Mouse (Mus musculus): Measurements from ENCODE around the gene Fam207a.

Fam207a gene

DNA sequence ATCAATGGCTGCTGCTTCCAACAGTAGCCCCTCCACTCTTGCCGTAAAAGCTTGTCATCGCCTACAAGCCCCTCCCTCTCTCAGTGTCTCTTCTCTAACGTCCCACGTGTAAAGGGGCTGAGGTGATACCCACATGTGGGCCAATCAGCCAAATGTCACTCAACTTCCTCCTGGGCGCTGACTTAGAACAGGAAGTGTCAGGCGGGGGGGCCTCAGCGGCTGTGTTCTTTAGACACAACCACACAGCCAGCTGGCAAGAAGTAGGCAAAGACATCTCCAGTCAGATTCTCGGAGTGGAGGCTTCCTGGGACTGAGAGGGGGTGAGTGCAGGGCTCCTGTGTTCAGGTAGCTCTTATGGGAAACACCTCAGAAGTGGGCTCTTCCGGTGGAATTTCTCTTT is 14.6 kb upstream of the Fam207a start, which contains the start of gene Itgb2:
Gene Itgb2, plus strand, starts transcription at position 113 of the 400 bp plus-strand sequence.
- no peak for DNase-seq

DNA sequence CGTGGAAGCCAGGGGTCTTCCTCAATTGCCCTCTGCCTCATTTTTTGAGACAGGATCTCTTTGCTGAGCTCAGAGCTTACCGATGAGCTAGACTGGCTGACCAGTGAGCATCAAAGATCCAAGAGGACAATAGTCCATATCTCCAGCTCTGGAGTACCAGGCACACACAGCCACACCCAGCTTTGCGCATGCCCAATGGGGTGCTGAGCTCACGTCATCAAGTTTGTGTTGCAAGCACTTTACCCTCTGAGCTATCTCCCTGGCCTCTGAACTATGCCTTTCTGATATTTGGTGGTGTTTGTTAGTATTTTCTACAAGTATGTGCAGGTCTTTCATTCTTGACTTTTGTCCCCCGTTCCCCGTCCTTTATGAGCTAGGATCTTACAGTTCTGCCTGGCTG is 13.0 kb upstream of the Fam207a start:
- DNase-seq = no peak

DNA sequence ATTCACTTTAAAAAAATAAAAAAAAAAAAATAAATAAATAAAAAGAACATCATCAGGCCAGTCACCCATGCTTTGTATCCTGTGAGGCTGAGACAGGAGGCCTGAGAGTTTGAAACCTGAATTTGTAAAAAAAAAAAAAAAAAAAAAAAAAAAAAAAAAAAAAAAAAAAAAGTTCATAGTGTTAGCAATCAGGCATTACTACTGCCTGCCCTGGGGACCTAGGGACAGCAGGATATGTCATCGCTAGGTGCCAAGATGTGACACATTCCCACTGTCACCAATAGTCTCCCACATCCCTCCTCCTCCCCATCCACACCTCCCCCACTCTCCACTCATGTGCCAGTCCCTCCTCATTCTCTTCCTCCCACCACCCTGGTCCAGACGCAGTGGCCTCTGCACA is 10.9 kb upstream of the Fam207a start:
- DNase-seq = no peak

DNA sequence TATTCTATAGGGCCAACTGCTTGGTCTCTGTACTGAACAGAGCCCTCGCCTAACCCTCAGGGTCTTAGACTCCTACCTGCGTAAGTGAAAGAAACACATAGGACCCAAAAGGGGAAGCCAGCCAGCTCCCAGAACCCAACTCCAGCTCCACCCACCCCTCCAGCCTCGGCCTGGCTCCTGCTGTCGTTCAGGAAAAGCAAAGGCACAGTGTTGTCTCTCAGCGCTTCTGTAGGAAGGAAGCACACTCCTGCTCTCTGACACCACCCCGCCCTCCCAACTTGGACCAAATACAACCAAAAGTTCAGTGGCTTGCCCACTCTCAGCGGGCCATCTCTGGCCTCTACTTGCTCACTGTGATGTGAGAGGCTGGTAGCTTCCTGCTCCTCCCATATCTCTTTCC is 7.7 kb upstream of the Fam207a start:
- DNase-seq = no peak

DNA sequence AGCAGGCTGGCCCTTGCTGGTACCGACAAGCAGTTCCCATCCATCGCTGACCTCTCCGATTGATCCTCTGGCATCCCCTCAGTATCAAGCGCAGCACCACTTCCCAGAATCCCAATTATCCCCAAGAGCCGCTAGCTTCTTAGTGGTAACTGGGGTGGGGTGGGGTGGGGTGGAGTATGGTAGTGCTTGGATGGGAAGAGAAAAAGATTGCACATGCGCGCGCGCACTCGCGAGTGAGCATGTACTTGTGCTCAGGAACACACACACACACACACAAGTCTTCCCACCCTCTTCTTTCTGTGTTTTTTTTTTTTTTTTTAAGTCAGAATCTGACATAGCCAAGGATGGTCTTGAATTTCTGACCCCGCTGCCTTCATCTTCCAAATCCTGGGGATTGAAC is 7.2 kb upstream of the Fam207a start:
- no peak for DNase-seq

DNA sequence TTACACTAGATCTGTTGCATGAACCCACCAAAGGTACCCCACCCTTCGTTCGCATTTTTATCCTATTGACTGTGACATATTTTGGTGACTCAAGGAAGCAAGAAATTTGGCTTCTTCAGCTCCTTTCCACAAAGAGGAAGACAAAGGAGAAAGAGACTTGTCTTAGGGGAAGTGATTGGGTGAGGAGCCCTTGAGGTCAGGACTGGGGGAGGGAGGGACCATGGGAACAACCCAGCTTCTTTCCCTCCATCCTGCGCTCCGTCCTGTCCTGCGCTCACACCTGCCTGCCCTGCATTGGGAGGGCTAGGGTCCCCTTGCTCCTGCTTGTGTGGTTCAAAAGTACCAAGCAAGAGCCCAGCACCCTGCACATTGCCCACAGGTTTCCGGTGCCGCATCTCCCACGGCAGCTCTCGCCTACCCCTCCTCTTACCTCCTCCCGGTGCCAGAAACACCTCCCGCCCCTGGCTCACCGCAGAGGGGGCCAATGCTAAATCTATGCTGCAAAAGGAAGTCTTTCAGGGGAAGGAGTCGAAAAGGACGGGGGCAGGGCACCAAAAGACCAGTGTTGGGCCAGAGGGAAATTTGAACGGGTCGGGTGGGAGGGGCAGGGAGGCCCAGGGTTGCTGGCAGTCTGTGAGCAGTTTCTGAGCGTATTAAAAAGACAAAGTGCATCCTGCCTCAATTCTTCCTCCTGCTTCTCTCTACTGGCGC is 6.6 kb upstream of the Fam207a start:
- DNase-seq = no peak

DNA sequence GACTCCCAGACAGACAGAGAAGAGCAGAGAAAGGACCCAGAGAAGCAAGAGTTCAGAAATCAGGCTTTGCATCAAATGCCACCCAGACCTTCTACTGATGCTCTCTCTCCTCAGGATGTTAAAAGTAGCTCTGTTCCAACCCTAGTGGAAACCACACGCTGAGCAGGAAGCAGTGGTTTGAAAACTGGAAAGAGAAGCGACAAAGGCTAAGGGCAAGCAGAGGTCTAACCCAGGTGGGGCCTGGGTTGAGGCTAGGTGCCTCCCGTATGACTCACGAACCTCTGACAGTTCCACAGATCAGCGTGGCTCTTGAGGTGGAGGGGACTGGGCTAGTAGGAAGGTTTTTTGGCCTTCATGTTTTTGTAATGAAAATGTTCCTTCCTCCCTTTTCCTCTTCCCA is 4.9 kb upstream of the Fam207a start:
- DNase-seq = no peak

DNA sequence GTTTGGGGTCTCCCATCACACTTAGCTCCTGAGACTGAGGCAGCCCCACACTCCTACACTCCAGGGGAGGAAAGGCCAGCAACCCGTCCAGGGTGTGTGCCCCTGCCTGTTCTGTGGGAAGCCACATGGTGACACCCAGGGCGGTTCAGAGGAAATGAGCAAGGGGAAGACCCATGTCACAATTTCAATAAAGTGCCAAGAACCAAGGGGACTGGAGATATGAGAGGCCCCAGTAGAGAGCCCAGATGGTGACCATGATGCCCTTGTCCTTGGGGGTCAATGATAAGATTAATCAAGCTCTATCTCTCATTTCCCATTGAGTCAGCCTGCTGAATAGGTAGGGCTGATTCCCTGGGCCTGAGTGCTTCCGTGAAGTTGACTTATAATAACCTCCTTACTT is 3.6 kb upstream of the Fam207a start:
- DNase-seq = no peak

DNA sequence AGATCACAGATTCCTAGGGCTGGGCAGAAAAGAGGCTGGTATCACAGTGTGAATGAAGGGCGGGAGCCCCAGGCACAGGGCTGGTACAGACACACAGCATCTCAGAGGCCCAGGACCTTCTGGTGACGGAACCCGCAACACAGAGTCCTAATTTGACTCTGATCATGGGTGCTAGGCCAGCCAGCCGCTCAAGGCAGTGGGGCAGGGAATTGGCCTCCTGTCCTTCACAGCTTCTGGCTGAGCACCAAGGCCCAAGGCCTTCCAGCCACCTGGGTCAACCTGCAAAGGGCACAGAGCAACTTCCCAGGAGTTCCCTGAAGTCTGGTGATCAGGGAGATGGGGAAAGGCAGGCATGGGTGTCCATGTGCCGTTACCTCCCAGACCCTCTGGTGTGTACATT is 2.2 kb upstream of the Fam207a start:
- no peak for DNase-seq

DNA sequence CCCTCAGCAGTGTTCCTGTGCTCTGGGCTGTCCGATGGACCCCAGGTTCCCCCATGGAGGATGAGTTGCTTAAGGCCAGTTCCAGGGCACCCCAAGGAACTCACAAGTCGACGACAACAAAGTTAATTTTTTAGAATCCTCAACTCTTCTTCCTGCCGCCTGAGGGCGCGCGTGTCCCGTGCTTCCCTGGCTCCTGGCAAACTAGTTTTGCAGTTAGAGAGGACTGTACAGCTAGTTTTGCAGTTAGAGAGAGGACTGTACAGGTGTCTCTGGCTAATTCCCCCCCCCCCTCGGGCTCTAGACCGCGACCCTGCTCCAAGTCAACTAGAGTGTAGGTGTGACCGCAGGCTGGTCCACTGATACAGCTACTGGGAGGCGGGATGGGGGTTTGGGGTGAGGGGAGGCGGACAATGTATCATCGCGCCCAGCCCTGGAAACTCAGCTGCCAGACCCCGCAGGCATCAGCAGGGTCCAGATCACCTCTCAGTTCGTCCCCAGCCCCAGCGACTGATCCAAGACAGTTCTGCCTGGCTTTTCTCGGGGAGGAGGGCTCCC is 1.6 kb upstream of the Fam207a start:
- peak; percentile 76 for DNase-seq

DNA sequence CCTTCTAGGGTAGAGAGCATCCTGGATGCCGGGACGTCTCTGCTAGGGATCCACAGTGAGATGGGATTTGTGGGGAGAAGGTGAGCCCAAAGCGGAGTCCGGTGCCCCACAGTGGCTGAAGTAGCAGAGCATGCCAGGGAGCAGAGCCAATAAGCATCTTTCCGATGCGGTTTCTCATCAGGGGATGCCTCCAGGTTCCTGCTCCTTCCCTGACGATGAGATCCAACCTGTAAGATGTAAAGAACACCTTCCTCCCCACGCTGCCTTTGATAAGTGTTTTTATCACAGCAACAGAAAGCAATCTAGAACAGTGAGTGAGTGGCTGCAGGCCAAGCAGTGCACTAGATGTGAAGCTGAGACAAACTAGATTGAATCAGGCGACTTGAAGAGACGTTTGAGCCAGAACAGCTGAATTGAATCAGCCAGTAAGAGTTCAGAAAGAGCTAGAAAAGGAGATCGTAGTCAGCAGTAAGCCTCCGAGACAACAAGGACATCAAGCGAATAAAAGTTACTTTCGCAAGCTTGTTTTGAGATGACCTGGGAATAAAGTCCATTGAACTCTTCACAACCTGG is 880 bp upstream of the Fam207a start:
- DNase-seq = peak; percentile 18

DNA sequence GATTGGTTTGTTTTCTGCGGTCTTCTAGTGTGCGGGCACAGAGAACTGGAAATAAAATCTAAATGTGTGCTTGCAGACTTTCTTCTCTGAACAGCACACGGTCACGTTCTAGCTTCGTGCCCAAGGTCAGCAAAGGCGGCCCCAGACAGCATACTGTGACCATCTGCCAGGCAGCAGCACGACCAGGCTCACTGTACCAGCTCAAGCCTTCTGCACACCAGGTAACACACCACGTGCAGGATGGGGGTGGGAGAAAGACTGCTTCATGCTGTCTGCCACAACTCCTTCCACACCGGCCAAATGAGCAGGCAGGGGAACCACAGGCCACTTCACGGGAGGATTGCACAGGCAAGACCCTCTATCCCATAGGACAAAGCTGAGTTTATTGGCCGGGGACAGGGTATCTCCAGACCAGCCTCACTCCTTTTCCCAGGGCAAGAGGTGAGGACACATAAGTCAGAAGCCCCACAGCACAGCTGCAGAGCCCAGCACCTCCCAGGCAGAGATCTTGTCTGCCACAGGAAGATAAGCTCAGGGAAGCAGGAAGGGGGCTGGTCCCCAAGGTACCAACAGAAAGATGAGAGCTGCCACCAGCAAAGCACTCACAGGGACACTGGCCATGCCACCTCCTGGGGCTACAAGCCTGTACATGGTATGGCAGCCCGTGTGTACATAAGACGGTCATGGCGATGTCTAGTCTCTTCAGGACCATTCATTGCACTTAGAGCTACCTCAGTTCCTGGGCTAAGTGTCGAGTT is 5.2 kb downstream of the Fam207a start:
- DNase-seq = no peak

DNA sequence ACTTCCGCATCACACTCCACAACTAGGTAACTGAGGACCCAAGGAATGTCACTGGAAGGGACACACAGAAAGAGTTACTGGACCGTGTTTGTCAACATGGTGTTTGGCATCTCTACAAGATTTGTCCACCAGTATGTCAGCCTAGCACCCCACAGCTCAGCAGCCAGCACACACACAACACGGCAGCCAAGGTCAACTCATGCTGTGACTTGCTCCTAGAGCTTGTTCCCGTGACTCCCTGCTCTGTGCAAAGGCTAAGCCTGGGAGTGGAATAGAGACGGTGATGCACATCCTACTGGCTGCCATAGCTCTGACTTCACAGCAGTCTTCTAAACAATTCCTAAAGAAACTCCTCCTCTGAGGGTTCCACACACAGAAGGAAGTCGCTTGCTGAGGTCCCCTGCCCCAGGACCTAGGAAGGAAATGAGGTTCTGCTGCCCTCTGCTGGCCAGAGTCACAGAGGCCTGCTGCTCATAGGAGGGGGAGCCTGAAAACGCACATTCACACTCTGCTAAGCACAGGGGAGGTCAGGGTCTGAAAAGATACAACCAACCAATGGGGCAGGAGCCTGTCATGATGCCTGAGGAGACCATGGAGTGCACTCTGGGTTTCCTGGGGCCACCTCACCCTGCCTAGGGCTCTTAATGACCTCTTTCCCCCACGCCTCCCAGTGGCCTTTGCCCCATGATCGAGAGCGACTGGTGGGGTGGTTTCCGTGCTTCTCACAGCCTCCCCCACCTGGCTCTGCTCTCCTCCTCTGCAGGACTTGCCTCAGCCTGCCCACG is 6.0 kb downstream of the Fam207a start:
- peak; percentile 88 for DNase-seq

DNA sequence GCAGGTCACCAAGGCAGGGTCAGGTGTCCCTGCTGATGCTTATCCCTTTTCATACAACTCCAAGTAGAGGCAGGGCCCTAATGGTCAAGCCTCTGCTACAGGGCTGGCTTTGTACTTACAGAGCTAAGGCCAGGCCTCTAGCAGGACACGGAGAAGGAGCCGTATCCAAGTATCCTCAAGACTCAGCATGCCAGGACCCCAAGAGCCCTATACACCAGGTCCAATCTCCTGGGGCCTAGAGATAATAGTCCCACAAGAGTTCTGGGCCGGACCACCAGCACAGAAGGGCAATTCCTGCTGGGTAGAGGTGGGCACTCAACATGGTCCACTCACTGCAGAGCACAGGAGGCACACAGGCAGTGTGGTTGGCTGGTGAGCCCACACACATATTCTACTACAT is 6.8 kb downstream of the Fam207a start:
- DNase-seq = no peak

DNA sequence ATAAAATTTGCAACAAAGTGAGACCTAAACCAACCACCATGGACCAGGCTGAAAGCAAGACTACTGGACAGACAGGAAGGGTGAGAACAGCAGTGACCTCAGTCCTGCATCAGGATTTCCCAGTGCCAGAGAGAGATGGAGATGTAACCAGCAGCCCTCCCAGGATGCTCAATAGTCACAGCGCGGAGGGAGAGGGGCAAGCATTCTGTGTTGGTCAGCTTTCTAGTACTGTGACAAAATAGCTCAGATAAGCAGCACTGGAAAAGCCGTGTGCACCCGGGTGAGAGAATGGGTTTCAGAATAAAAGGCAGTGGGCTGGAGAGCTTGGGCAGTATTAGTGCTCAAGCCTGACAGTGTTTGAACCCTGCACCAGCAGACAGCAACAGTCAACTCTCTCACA is 7.8 kb downstream of the Fam207a start:
- no peak for DNase-seq

DNA sequence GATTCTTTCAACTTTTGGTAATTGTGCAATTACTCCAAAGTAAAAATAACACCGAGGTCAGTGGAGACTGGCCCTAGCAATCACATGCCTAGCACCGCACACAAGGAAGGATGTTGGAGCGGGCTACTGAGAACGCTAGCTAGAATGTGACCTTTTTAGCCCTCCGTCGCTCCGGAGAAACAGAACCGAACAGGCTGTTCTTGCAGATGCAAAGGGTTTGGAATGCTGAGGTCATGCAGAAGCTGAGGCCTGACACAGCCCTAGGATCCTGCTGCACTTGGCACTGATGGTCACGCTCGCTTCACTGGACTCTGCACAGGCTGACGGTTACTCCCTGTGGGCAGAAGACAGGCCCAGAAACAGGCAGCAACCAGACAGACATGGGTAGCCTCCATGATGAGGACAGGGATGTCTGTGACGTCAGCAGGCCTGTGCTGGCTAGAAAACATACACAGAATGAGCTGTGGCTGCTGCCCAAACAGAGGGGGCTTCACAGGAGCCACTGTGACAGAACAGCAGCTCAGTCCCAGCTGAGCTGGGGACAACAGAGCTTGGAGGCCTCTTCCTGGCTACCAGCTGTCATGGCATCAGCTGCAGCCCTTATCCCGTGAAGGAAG is 8.5 kb downstream of the Fam207a start:
- DNase-seq = no peak

DNA sequence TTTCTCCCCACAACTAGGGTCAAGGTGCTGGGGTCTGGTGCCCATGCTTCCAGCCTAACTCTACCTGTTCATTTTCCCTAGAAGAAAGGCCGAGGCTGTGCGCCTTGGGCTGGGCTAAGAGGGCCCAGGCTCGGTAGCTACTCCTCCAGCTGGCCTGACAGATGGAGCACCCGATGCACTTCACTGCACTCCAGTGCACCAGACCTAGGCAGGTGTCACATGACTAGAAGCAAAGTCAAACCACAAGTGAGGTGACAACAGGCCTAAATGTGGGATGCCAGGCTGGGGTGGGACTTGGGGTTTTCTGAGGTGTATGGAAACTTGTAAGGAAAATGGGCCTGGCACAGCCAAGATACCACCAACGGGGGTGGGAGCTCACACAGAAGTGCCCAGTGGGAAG is 9.1 kb downstream of the Fam207a start:
- no peak for DNase-seq

DNA sequence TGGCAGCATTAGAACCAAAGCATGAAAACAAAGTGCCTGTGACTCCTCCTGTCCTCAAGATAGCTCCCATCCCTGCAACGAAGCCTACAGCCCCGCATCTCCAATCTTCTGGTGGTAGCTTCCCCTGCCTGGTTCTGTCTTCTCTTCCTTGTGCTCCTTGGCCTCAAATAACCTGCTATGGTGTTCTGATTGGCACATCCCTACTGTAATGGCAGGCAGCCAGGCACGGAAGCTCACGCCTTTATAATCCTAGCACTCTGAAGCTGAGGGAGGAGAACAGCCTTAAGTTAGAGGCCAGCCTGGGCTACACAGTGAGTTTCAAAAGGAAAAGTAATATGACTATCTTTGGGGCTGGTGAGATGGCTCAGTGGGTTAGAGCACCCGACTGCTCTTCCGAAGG is 11.4 kb downstream of the Fam207a start:
- DNase-seq = no peak

DNA sequence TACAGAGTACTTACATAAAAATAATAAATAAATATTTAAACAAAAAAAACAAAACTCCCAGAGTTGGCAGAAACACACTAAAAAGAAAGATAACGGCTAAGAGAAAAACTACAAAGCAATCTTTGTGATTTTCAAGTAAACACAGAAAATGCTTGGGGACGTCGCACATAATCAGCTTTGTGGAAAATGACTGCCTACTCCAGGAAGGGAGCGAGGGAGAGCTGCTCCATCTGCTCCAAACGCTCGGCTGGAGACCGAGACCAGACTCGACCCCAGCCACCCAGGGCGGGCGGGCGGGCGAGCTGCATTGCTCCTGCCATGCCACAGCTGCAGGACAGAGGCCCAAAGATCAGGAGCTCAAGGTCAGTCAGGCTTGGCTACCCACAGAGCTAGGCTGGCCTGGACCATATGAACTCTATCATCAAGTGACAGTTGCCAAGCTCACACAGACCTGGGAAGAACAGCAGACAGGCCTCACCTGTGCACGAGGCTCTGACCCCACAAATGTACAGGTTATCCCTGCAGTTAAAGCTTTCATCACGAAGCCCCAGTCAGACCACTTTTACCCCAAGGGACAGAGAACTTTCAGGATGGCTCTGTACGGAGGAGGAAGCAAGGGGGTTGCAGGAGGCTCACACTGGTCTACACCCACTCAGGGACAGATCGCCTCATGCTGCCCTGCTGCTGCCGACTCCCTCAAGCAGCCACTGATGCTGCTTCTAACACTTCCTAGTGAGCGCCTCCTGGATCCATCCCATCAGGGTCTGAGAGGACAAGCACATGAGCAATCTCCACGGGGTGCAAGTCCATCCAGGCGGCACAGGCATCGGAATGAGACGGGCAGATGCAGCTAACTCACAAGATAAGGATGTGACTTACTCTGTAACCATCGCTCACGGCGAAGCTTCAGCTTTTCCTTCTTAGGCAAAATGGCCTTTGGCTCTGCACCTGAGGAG is 12.3 kb downstream of the Fam207a start:
- DNase-seq = peak; percentile 17

DNA sequence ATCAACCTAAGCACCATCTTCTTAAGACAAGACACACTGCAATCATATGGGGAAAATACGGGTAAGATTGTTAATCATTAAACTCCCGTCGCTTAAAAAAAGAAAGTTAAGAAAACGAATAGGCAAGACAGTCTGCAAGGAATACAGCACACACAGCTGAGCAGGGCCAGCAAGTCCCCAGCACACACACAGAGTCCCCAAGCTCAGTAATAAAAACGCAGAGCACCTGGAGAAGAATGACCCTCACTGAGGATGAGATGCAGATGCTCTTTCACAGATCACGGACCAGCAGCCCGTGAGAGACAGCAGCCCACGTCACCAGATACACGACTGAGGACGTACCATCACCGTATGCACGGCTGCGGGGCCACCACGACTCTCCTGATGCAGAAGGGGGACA is 14.9 kb downstream of the Fam207a start:
- no peak for DNase-seq

DNA sequence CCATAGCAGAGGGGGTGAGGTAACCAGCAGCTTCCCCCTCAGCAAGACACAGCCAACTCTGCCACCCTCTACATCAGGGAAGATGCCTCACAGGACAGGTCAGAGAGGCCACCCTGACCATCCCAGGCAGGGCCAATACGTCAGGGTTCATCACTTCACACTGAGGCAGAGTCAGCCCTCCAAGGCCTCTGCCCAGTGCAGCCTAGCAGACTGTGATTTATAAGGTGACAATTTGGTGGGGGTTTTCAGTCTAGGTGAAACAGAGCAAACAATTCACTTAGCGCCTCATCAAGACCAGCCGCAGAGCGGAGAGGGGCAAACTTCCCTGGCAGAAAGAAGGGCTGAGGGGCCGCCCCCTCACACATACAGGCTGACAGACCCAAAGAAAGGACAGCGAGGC is 17.3 kb downstream of the Fam207a start:
- no peak for DNase-seq

DNA sequence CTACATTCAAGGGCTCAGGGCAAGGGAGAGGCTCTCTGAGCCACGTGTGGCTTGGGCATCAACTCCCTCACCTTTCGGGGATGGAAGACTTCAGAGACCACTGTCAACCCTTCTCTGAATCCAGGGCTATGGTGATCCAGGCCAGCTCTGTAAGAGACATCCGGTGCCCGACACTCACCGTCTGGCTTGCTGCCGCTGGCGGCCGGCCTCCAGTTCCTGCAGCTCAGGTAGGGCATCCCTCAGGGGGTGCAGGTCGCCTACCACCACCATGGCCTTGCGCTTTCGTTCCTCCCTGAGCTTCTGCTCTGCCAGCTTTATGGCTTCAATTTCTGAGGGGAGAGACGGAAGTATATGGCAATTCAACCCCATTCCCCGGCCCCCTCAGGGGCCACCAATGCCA is 18.4 kb downstream of the Fam207a start:
- DNase-seq = no peak

Measured in retina, postnatal 1 day (tissue).